Mouse (Mus musculus): Measurements from ENCODE around the gene Prmt3. TPM values are rescaled to one million over a fixed set of nuclear protein-coding genes. Genes with fewer than 3 reads are reported as not detected.

Gene Prmt3
- total and polyA plus RNA-seq, 3 experiments = 62.5 to 73.9 (median 63.7) TPM

DNA sequence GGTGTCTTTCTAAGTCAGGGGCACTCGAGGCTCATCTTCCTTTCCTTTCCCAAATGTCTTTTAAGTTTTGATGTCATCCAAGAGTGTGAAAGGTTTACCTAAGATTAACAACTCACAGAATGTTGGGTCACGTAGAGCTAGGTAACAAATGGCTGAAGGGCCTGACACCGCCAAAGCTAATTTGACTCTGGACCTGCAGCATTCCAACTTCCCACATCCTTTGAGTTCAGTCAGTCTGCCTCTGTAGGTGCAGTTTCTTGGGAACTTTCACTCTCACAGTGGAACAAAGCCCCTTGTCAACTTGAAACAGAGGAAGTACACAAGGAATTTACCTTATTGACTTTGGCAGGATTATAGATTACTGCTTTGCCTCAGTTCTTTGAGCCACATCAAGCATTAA lies 31.4 kb downstream of the Prmt3 start:
- TF ChIP-seq CHD1 (IDR thresholded peaks at IDR 0.05; ENCODE audit: low read depth, low read length) (no peak), TCF12 (IDR thresholded peaks at IDR 0.05; ENCODE audit: low read depth, low read length) (no peak), ELF1 (IDR thresholded peaks at IDR 0.05; ENCODE audit: low read depth, low read length) (no peak), RCOR1 (IDR thresholded peaks at IDR 0.05; ENCODE audit: low read depth, low read length) (no peak), MAFK (IDR thresholded peaks at IDR 0.05; ENCODE audit: borderline replicate concordance, low read depth, low read length) (no peak), RAD21 (IDR thresholded peaks at IDR 0.05; ENCODE audit: low read depth, low read length) (no peak), CHD2 (IDR thresholded peaks at IDR 0.05; ENCODE audit: low read length) (no peak), NRF1 (IDR thresholded peaks at IDR 0.05; ENCODE audit: insufficient read depth, low read depth, low read length, poor library complexity, severe bottlenecking) (no peak), POLR2AphosphoS5 (IDR thresholded peaks at IDR 0.05; ENCODE audit: borderline replicate concordance, low read depth, low read length) (no peak), USF1 (IDR thresholded peaks at IDR 0.05; ENCODE audit: low read depth, low read length) (no peak), E2F4 (IDR thresholded peaks at IDR 0.05; ENCODE audit: borderline replicate concordance, low read depth, low read length) (no peak), POLR2A (IDR thresholded peaks at IDR 0.05; ENCODE audit: control insufficient read depth in 1 of 2, insufficient read depth in 1 of 2, low read depth in 1 of 2, low read length in 2 of 2, poor library complexity in 1 of 2) (no peak), TBP (IDR thresholded peaks at IDR 0.05; ENCODE audit: low read depth, low read length) (no peak), HCFC1 (IDR thresholded peaks at IDR 0.05; ENCODE audit: low read depth, low read length) (no peak), GABPA (IDR thresholded peaks at IDR 0.05; ENCODE audit: low read depth, low read length) (no peak), MAX (IDR thresholded peaks at IDR 0.05; ENCODE audit: low read length) (no peak), GATA1 (IDR thresholded peaks at IDR 0.05; ENCODE audit: low read depth, low read length) (no peak), ZKSCAN1 (IDR thresholded peaks at IDR 0.05; ENCODE audit: low read depth, low read length) (no peak), BHLHE40 (IDR thresholded peaks at IDR 0.05; ENCODE audit: borderline replicate concordance, low read depth, low read length) (no peak), SIN3A (IDR thresholded peaks at IDR 0.05; ENCODE audit: low read length) (no peak)
- Histone ChIP-seq H3K27ac (ENCODE audit: control insufficient read depth, low read depth, low read length) (no peak overlapping the region), H3K9ac (ENCODE audit: control insufficient read depth, low read depth, low read length, poor library complexity, severe bottlenecking) (no peak overlapping the region), H3K9me3 (replicated peaks; ENCODE audit: insufficient read depth, low read length) (no peaks in the 10 kb centered on the region), H3K4me1 (ENCODE audit: control insufficient read depth in 1 of 2, insufficient read depth in 2 of 2, low read length in 2 of 2) (peaks cover 12 to 16% of the 10 kb centered on the region in 2 experiments), H3K36me3 (ENCODE audit: control insufficient read depth in 1 of 2, insufficient read depth in 2 of 2, low read length in 2 of 2) (peaks cover 14 to 21% of the 10 kb centered on the region in 2 experiments), H3K79me2 (ENCODE audit: control insufficient read depth, insufficient read depth, low read length, poor library complexity) (no peaks in the 10 kb centered on the region), H3K27me3 (ENCODE audit: control insufficient read depth in 1 of 2, insufficient read depth in 2 of 2, low read length in 2 of 2) (no peaks in the 10 kb centered on the region), H3K4me3 (ENCODE audit: control insufficient read depth in 1 of 2, insufficient read depth in 1 of 2, low read depth in 2 of 2, low read length in 2 of 2) (no peak overlapping the region)
- DNase-seq (ENCODE audit: low read depth, low spot score) = no peak

DNA sequence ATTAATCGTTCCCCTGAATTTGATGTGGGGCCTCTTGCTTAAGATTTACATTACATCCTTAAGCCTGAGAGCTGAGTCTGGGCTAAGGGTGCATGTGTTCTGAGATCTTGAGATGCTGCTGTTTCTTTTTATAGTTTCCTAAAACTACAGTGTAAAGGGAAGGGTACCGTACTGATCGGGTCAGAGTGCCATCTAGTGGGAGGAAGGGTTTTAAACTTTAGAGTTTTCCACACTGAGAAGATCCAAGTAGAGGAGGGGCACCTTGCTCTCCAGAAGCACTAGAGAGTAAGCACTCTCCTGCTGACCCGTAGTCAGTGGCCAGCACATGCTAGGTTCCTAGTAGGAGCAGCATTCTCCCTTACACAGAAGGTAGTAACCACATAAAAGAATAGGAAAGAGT lies 33.2 kb downstream of the Prmt3 start:
- Histone ChIP-seq H3K4me1 (ENCODE audit: control insufficient read depth in 1 of 2, insufficient read depth in 2 of 2, low read length in 2 of 2) (peaks cover 0 to 3% of the 10 kb centered on the region in 2 experiments; a peak in 1 of 4 replicates), H3K4me3 (ENCODE audit: control insufficient read depth in 1 of 2, insufficient read depth in 1 of 2, low read depth in 2 of 2, low read length in 2 of 2) (no peak overlapping the region), H3K27ac (ENCODE audit: control insufficient read depth, low read depth, low read length) (no peak overlapping the region), H3K9ac (ENCODE audit: control insufficient read depth, low read depth, low read length, poor library complexity, severe bottlenecking) (no peak overlapping the region), H3K36me3 (ENCODE audit: control insufficient read depth in 1 of 2, insufficient read depth in 2 of 2, low read length in 2 of 2) (peaks cover 0 to 17% of the 10 kb centered on the region in 2 experiments; a peak in 2 of 4 replicates), H3K9me3 (replicated peaks; ENCODE audit: insufficient read depth, low read length) (no peaks in the 10 kb centered on the region), H3K79me2 (ENCODE audit: control insufficient read depth, insufficient read depth, low read length, poor library complexity) (no peaks in the 10 kb centered on the region), H3K27me3 (ENCODE audit: control insufficient read depth in 1 of 2, insufficient read depth in 2 of 2, low read length in 2 of 2) (no peaks in the 10 kb centered on the region)
- TF ChIP-seq CTCF (IDR thresholded peaks at IDR 0.05 in 2 of 3, conservative IDR thresholded peaks at IDR 0.05 in 1 of 3; ENCODE audit: control insufficient read depth in 1 of 3, insufficient read depth in 1 of 3, low read depth in 2 of 3, low read length in 3 of 3, poor library complexity in 1 of 3, severe bottlenecking in 1 of 3) (peak in 2 of 3 experiments; percentile 19 to 47; a peak in 3 of 6 replicates), SMC3 (IDR thresholded peaks at IDR 0.05; ENCODE audit: low read depth, low read length) (peak; percentile 24), HCFC1 (IDR thresholded peaks at IDR 0.05; ENCODE audit: low read depth, low read length) (no peak)
- DNase-seq (ENCODE audit: low read depth, low spot score) = peak; percentile 26
